In genomic region chr1:86471504-86471961, GRCm38 (mm10) we compare ENCODE assay signal across 11 mouse cellular contexts. TPM values are rescaled to one million over a fixed set of nuclear protein-coding genes. Genes with fewer than 3 reads are reported as not detected.
DNase-seq lines count a peak whose midpoint lies in the region; ATAC-seq and TF ChIP-seq lines count a peak whose summit lies in the region.
"Not testable (repeated sequence)": the region's sequence is repeated elsewhere in the genome, so short reads cannot be mapped to it uniquely, and the experiment has no call there.
"Had no signal": no experiment of that assay in that cellular context is flagged by ENCODE, and none has a peak within 500 bp of the region (broad histone marks: within the 10 kb centered on the region; RNA-seq: fewer than 3 reads in every experiment).

No protein-coding gene starts in this region.

- ATAC-seq in heart, postnatal 0 days (ENCODE audit: insufficient read depth, low read depth); kidney, postnatal 0 days (replicated peaks; ENCODE audit: low FRiP score, low read depth); liver, embryonic 16.5 days (ENCODE audit: low read depth); neural tube, embryonic 13.5 days (ENCODE audit: low read depth): not testable (repeated sequence)

- H3K9me3 ChIP-seq in erythroblast, embryonic 14.5 days (ENCODE audit: control insufficient read depth, low read length); heart, postnatal 0 days (replicated peaks; ENCODE audit: control insufficient read depth, low read length); kidney, postnatal 0 days (replicated peaks; ENCODE audit: low read length); liver, embryonic 16.5 days (replicated peaks; ENCODE audit: control insufficient read depth, low read length); neural tube, embryonic 13.5 days: not testable (repeated sequence)

- H3K4me2 ChIP-seq in heart, postnatal 0 days (ENCODE audit: low read depth, low read length): 0 out of 2 replicates have a peak overlapping the region, but pooled peaks have one; percentile 48
- H3K4me2 ChIP-seq in kidney, postnatal 0 days (ENCODE audit: low read length): peak overlapping the region; percentile 21; the same call in 1 of the 2 replicates
- H3K4me2 ChIP-seq in liver, embryonic 16.5 days (ENCODE audit: low read depth, low read length): peak overlapping the region; percentile 77
- peak overlapping the region; percentile 42; the same call in 1 of the 2 replicates for H3K4me2 ChIP-seq in neural tube, embryonic 13.5 days

- peak; percentile 55 for TF ChIP-seq CTCF in heart, postnatal 0 days (IDR thresholded peaks at IDR 0.05; ENCODE audit: low read depth)
- peak; percentile 76 for TF ChIP-seq CTCF in kidney, postnatal 0 days (IDR thresholded peaks at IDR 0.05; ENCODE audit: low read depth)

- H3K9ac ChIP-seq in heart, postnatal 0 days (replicated peaks; ENCODE audit: low read depth, low read length): peak overlapping the region; percentile 52
- H3K9ac ChIP-seq in kidney, postnatal 0 days (ENCODE audit: low read depth, low read length): peak overlapping the region; percentile 47; the same call in 1 of the 2 replicates
- H3K9ac ChIP-seq in liver, embryonic 16.5 days (ENCODE audit: low read depth, low read length): peak overlapping the region; percentile 52; the same call in 1 of the 2 replicates
- H3K9ac ChIP-seq in neural tube, embryonic 13.5 days: not testable (repeated sequence)

- not testable (repeated sequence) for H3K27me3 ChIP-seq in erythroblast, embryonic 14.5 days (ENCODE audit: control insufficient read depth); heart, postnatal 0 days (ENCODE audit: control insufficient read depth, insufficient read depth, low read length); kidney, postnatal 0 days (ENCODE audit: insufficient read depth, low read length); liver, embryonic 16.5 days (ENCODE audit: control insufficient read depth, insufficient read depth, low read depth, low read length); neural tube, embryonic 13.5 days

- WGBS in heart, postnatal 0 days: 64% methylated on average over 11 of the region's 11 CpGs
- WGBS in kidney, postnatal 0 days: 73% methylated on average over 11 of the region's 11 CpGs
- WGBS in liver, embryonic 16.5 days (ENCODE audit: insufficient replicate concordance): 49% methylated on average over 11 of the region's 11 CpGs
- WGBS in neural tube, embryonic 13.5 days: 70% methylated on average over 11 of the region's 11 CpGs

- H3K4me3 ChIP-seq in brown adipose tissue, adult 24 weeks (ENCODE audit: insufficient read depth, low read depth, low read length); heart, postnatal 0 days (ENCODE audit: low read depth, low read length); kidney, postnatal 0 days (replicated peaks; ENCODE audit: low read depth, low read length); neural tube, embryonic 13.5 days: not testable (repeated sequence)
- peak overlapping the region; percentile 59 for H3K4me3 ChIP-seq in erythroblast, embryonic 14.5 days (replicated peaks)
- peak overlapping the region; percentile 50 for H3K4me3 ChIP-seq in liver, embryonic 16.5 days (ENCODE audit: low read depth, low read length)

- peaks cover 11% of the 10 kb centered on the region for H3K4me1 ChIP-seq in brown adipose tissue, adult 24 weeks (ENCODE audit: control insufficient read depth, insufficient read depth, insufficient read length, low read length)
- peaks cover 46% of the 10 kb centered on the region for H3K4me1 ChIP-seq in erythroblast, embryonic 14.5 days (ENCODE audit: control insufficient read depth)
- H3K4me1 ChIP-seq in heart, postnatal 0 days (ENCODE audit: control insufficient read depth, insufficient read depth): peaks cover 20% of the 10 kb centered on the region
- H3K4me1 ChIP-seq in kidney, postnatal 0 days (replicated peaks; ENCODE audit: insufficient read depth, low read length): peaks cover 18% of the 10 kb centered on the region
- H3K4me1 ChIP-seq in liver, embryonic 16.5 days (ENCODE audit: control insufficient read depth, low read depth, low read length): peaks cover 33% of the 10 kb centered on the region
- peaks cover 16% of the 10 kb centered on the region for H3K4me1 ChIP-seq in neural tube, embryonic 13.5 days (replicated peaks)

- 0 out of 2 replicates have a peak, but pooled peaks have one; percentile 8 for TF ChIP-seq EP300 in heart, postnatal 0 days (IDR thresholded peaks at IDR 0.05; ENCODE audit: low read depth)

- not testable (repeated sequence) for H3K36me3 ChIP-seq in erythroblast, embryonic 14.5 days (ENCODE audit: control insufficient read depth); heart, postnatal 0 days (replicated peaks; ENCODE audit: control insufficient read depth, insufficient read depth, low read length); kidney, postnatal 0 days (ENCODE audit: insufficient read depth, low read length); liver, embryonic 16.5 days (ENCODE audit: control insufficient read depth, insufficient read depth); neural tube, embryonic 13.5 days

- peak overlapping the region; percentile 90 for H3K27ac ChIP-seq in brown adipose tissue, adult 24 weeks (replicated peaks; ENCODE audit: low read depth, low read length)
- peak overlapping the region; percentile 95 for H3K27ac ChIP-seq in heart, postnatal 0 days (ENCODE audit: low read depth)
- peak overlapping the region; percentile 96 for H3K27ac ChIP-seq in kidney, postnatal 0 days
- H3K27ac ChIP-seq in liver, embryonic 16.5 days (ENCODE audit: low read length): peak overlapping the region; percentile 79
- H3K27ac ChIP-seq in neural tube, embryonic 13.5 days (replicated peaks): peak overlapping the region; percentile 68; the same call in 1 of the 2 replicates

- peak; percentile 92 for DNase-seq in ES-CJ7 (ENCODE audit: low read depth, low spot score)
- DNase-seq in heart, postnatal 0 days (ENCODE audit: low spot score): peak; percentile 37
- DNase-seq in kidney, postnatal 0 days (ENCODE audit: low spot score): peak; percentile 46
- peak; percentile 47 for DNase-seq in thymus, postnatal 25 days

RNA-seq across cellular contexts. Expression of gene Tex44, which starts 45.4 kb away (rescaled TPM):
- polyA plus RNA-seq in brown adipose tissue, adult 24 weeks (2012; ENCODE audit: insufficient read depth, insufficient read length, missing spikeins): not detected in 2 replicates
- not detected in 2 replicates for polyA plus RNA-seq in erythroblast, embryonic 14.5 days (2012)
- total RNA-seq in heart, postnatal 0 days (2014; rRNA removed; ENCODE audit: low replicate concordance): not detected in 2 replicates
- not detected in 2 replicates for polyA plus RNA-seq in heart, postnatal 0 days (2015; fragmentation: Nextera tagmentation; extraction: Ambion mirVana)
- polyA plus RNA-seq in kidney, postnatal 0 days (2015; fragmentation: Nextera tagmentation; extraction: Ambion mirVana): not detected in 2 replicates
- polyA plus RNA-seq in liver, embryonic 16.5 days (2015; fragmentation: Nextera tagmentation; extraction: Ambion mirVana): not detected in 2 replicates
- polyA plus RNA-seq in neural tube, embryonic 13.5 days (2015; fragmentation: Nextera tagmentation; extraction: Ambion mirVana): not detected in 2 replicates
- polyA plus RNA-seq: forebrain, embryonic 15.5 days; large intestine, adult 2 months; midbrain, embryonic 12.5 days had no signal

RNA-seq across cellular contexts. Expression of gene Nmur1, which starts 45.5 kb away (rescaled TPM):
- not detected in 2 replicates for polyA plus RNA-seq in brown adipose tissue, adult 24 weeks (2012; ENCODE audit: insufficient read depth, insufficient read length, missing spikeins)
- not detected in 2 replicates for polyA plus RNA-seq in erythroblast, embryonic 14.5 days (2012)
- total RNA-seq in heart, postnatal 0 days (2014; rRNA removed; ENCODE audit: low replicate concordance): 0.31 TPM in 1 of 2 replicates, not detected in the other
- polyA plus RNA-seq in heart, postnatal 0 days (2015; fragmentation: Nextera tagmentation; extraction: Ambion mirVana): not detected in 2 replicates
- not detected in 2 replicates for polyA plus RNA-seq in kidney, postnatal 0 days (2015; fragmentation: Nextera tagmentation; extraction: Ambion mirVana)
- polyA plus RNA-seq in liver, embryonic 16.5 days (2015; fragmentation: Nextera tagmentation; extraction: Ambion mirVana): not detected in 2 replicates
- 0.49 TPM in 1 of 2 replicates, not detected in the other for polyA plus RNA-seq in neural tube, embryonic 13.5 days (2015; fragmentation: Nextera tagmentation; extraction: Ambion mirVana)
- polyA plus RNA-seq: midbrain, embryonic 12.5 days had no signal

RNA-seq across cellular contexts. Expression of gene Ptma, which starts 55.0 kb away (rescaled TPM):
- polyA plus RNA-seq in brown adipose tissue, adult 24 weeks (2012; ENCODE audit: insufficient read depth, insufficient read length, missing spikeins): 280 and 322 TPM in 2 replicates
- polyA plus RNA-seq in erythroblast, embryonic 14.5 days (2012): 597 and 661 TPM in 2 replicates
- 379 and 399 TPM in 2 replicates for total RNA-seq in heart, postnatal 0 days (2014; rRNA removed; ENCODE audit: low replicate concordance)
- 597 and 614 TPM in 2 replicates for polyA plus RNA-seq in heart, postnatal 0 days (2015; fragmentation: Nextera tagmentation; extraction: Ambion mirVana)
- polyA plus RNA-seq in kidney, postnatal 0 days (2015; fragmentation: Nextera tagmentation; extraction: Ambion mirVana): 2,429 and 2,697 TPM in 2 replicates
- 500 and 746 TPM in 2 replicates for polyA plus RNA-seq in liver, embryonic 16.5 days (2015; fragmentation: Nextera tagmentation; extraction: Ambion mirVana)
- polyA plus RNA-seq in neural tube, embryonic 13.5 days (2015; fragmentation: Nextera tagmentation; extraction: Ambion mirVana): 2,347 and 2,536 TPM in 2 replicates

Comparison
In these comparisons a context has a peak if more than half of its experiments do, and no peak if none do; other contexts are left out.
1. DNase-seq: peak in every context shown above with its lines; median percentile 92 in ES-CJ7; 47 in thymus, postnatal 25 days; 46 in kidney, postnatal 0 days; 37 in heart, postnatal 0 days.
2. H3K4me2 ChIP-seq: peak in every context shown above with its lines; median percentile 77 in liver, embryonic 16.5 days; 48 in heart, postnatal 0 days; 42 in neural tube, embryonic 13.5 days; 21 in kidney, postnatal 0 days.